Mouse (Mus musculus) brown adipose tissue, adult 24 weeks (tissue): ENCODE measurements around the gene Inafm1. TPM values are rescaled to one million over a fixed set of nuclear protein-coding genes. Genes with fewer than 3 reads are reported as not detected.
A peak's percentile ranks its signal among the peaks of the same experiment; 100 is the strongest.
"Not testable (repeated sequence)": the region's sequence is repeated elsewhere in the genome, so short reads cannot be mapped to it uniquely, and the experiment has no call there.

Experiments used
- H3K27ac ChIP-seq: fragments of 200-500 bp; replicated peaks from 2 replicates; pipeline ENCODE4 v1.5.1; 2012; ENCODE audit warnings: low read depth, mild to moderate bottlenecking, low read length
- H3K4me1 ChIP-seq: fragments of 200-500 bp; 2 replicates; pipeline ENCODE4 v1.6.1; 2012; ENCODE audit warnings: low read length, mixed read lengths; ENCODE audit not compliant: control insufficient read depth, insufficient read depth, insufficient read length
- H3K4me3 ChIP-seq: fragments of 200-500 bp; 2 replicates; pipeline ENCODE4 v1.5.1; 2012; ENCODE audit warnings: low read depth, mild to moderate bottlenecking, low read length, moderate library complexity; ENCODE audit not compliant: insufficient read depth
- polyA plus RNA-seq: library from polyadenylated mRNA; stranded (reverse); fragments of >200 nt; gene quantifications from 2 replicates; pipeline ENCODE4 v1.2.4, GENCODE M21; 2012; ENCODE audit not compliant: missing spikeins, insufficient read depth, insufficient read length

The Inafm1 gene
- polyA plus RNA-seq, 1 experiment = 17.2 TPM

DNA sequence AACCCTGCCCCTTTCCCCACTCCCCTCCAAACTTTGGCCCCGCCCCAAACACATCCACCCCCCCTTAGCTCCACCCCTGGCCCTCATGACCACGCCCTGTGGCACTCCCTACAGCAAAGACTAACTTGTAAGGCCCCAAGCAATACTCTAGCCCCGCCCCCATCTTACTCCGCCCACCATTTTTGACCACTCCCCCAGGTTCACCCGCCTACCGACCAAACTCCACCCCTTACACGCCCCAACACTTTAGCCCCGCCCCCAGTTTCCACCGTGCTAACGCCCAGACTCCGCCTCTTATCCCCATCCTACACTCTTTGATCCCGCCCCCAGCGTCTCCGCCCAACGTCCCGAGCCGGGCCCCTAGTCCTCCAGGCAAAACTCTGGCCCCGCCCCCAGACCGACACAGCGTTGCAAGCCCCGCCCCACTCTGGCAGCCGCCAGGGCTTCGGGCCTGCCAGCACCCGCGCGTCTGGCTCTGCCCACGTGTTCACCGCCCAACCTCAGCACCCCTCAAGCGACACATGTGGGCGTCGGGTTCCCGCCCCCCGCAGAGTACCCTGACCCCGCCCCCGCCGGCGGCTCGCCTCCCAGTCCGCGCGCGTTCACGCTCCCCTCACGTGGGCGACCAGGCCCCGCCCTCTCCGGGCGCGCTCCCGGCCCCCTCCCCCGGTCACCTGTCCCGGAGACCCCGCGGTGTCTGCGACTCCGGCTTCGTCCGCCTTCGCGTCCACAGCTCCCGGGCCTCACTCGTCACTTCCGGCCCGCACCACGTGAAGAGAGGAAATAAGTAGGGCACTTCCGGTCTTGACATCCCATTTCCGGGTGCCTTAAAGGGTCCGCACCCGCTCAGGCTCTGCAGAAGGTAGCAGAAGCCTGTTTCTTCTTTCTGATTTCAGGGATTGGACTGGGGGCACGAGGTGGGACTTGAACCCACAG is 12.9 kb upstream of the Inafm1 start, which contains the start of gene Ccdc9:
Ccdc9 (minus strand) TSS at position 770 of the 936 bp plus-strand sequence.
- Histone ChIP-seq H3K4me1 (no peaks in the 10 kb centered on the region), H3K4me3 (peak within 1 kb of the TSS; percentile 60), H3K27ac (peak within 1 kb of the TSS; percentile 81)

DNA sequence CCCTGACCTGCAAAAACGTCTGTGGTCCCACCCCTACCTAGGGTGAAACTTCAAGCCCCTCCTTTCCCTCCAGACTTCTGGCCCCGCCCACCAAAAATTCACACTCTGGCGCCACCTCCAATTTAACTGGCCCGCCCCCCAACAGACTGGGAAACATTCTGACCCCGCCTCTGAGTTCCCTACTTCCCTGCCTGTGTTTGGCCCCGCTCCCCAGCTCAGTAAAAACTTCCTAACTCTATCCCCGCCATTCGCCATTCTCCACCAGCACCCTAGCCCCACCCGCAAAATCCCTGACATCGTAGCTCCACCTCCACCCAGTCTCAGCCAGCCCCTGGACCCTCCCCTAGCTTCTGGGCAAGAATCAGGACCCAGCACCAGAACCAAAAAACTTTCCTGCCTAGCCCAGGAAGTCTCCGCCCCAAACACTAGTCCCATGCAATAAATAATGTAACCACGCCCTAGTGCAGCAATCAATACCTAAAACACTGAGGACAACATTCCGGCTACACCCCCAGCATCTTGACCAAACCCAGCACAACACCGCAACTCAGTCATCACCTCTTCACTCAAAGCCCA is 12.1 kb upstream of the Inafm1 start:
- peak overlapping the region; percentile 60 for H3K4me3 ChIP-seq
- 0 out of 2 replicates have a peak overlapping the region, but pooled peaks have one; percentile 50 for H3K27ac ChIP-seq

DNA sequence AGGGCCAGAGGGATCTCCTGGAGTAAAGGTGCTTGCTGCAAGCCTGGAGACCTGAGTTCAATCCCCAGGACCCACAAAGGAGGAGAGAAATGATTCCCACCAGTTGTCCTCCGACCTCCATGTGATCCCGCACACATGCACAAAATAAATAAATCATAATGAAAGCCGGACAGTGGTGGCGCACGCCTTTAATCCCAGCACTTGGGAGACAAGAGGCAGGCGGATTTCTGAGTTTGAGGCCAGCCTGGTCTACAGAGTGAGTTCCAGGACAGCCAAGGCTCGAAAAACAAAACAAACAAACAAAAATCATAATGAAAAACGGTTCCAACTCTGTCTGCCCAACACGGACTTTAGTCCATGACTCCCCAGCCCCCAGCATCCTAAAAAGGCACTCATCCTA is 11.5 kb upstream of the Inafm1 start:
- no peak overlapping the region for H3K4me3 ChIP-seq
- no peak overlapping the region for H3K27ac ChIP-seq
- H3K4me1 ChIP-seq = no peaks in the 10 kb centered on the region

More for the DNA sequence above, 12.1 kb upstream of the Inafm1 start:
- no peaks in the 10 kb centered on the region for H3K4me1 ChIP-seq

DNA sequence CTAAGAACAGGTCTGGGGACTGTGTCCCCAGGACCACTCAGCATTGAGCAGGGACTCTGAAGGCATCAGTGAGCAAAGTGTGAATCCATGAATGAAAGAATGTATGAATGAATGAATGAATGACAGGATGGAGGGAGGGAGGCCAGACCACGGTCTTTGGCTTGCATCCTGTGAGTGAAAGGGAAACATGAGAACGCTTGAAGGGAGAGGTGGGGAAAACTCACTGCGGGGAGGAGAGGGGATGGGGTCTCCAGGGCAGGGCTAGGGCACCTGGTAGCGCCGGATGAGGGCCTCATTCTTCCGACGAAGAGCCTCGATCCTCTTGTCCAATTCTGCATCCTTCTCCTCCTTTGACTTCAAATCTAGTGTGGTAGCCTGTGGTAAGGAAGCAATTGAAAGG is 10.6 kb upstream of the Inafm1 start:
- no peak overlapping the region for H3K4me3 ChIP-seq
- no peaks in the 10 kb centered on the region for H3K4me1 ChIP-seq
- H3K27ac ChIP-seq = no peak overlapping the region

DNA sequence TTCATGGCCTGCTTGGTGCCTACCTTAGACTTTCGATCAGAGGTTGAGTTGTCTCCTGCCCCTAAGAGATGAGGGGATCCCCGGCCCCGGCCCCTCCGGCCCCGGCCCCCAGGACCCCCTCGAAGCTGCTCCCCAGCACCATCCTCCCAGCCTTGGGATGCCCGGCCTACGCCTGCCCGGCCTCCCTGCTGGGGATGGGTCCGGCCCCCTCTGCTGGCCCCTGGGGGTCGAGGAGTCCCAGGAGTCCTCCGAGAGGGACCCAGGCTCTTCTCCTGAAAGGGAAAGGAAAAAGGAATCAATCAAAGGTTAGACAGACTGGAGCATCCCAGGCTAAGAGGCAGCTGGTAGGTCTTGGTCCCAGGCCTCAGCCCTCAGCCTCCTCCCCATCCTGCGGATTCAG is 8.9 kb upstream of the Inafm1 start:
- Histone ChIP-seq H3K27ac (no peak overlapping the region), H3K4me1 (no peaks in the 10 kb centered on the region), H3K4me3 (no peak overlapping the region)

DNA sequence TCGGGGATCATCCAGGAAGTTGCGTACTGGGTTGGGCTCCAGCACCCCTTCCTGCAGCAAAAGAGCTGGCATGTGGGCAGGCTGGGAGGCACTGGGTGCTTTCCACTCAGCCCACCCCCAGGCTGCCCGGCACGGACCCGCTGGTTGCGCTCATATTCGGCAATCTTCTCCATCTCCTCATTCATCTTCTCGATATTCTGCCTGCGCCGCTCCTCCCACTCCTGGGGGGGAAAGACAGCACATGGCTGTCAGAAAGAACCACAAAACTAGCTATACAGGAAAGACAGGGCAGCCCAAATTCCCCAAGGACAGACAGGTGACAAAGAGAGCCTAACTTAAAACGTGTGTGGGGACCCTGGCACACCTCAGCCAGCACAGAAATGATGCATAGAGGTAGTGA is 7.3 kb upstream of the Inafm1 start:
- H3K27ac ChIP-seq = no peak overlapping the region
- H3K4me1 ChIP-seq = no peaks in the 10 kb centered on the region
- no peak overlapping the region for H3K4me3 ChIP-seq

DNA sequence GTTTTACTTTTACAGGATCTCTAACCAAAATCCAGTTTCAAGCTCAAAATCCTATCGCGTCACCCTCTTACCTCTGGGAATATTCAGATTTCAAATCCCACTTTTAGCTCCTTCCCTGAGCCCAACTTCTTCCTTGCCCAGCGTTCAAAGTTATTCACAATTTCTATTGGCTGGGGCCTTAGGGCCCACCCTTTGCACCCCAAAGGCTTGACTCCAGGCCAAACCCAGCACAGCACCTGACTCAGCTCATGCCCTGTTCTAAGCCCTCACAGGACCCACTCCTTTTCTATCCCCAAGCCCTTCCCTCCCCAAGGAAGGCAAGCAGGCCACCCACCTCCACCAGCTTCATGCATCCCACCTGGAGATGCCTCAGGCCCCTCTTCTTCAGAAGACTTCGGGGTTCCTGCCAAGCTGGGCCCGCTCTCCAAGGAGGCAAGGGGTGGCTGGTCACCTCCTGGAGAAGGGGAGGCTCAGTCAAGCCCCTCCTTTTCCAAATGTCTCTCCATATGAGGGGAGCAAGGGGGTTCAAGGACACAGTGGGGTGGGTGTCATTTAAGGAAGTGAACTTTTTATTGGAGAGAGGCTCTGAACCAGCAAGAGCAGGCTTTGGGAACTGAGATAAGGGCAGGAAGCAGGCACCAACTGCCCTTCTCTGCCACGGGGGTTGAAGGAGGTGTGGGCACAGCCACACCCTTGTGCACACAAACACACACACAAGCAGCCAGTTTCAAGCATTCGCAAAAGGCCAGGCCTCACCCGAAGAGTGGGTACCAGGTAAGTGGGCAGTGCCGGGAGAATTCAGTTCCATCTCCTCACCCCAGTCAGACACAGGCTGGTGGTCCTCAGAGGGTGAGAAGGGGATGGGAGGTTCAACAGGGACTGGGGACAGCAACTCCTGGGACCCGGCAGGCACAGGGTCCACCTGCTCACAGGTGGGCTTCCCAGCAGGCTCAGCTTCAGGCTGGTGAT is 1.8 kb upstream of the Inafm1 start:
- Histone ChIP-seq H3K4me1 (peaks cover 13% of the 10 kb centered on the region), H3K4me3 (no peak overlapping the region), H3K27ac (no peak overlapping the region)

DNA sequence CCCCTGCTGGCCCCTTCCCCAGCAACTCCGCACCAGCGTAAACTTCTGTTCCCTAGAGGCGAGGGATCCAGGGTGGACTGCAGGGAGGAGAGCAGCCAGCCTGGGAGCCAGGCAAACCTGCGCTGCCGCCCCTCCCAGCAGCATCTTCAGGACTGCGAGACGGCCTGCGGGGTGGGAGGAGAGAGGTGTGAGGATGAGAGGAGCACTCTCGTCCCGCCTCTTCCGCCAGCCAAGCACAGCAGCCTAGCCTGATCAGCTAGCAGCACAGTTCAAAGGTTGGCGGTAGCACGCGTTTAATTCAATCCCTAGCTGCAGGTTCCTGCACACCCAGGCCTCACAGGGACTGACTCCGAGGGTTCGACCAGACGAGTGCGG is 336 bp upstream of the Inafm1 start:
- Histone ChIP-seq H3K4me1 (peaks cover 13% of the 10 kb centered on the region), H3K27ac (no peak overlapping the region), H3K4me3 (peak overlapping the region; percentile 77)

DNA sequence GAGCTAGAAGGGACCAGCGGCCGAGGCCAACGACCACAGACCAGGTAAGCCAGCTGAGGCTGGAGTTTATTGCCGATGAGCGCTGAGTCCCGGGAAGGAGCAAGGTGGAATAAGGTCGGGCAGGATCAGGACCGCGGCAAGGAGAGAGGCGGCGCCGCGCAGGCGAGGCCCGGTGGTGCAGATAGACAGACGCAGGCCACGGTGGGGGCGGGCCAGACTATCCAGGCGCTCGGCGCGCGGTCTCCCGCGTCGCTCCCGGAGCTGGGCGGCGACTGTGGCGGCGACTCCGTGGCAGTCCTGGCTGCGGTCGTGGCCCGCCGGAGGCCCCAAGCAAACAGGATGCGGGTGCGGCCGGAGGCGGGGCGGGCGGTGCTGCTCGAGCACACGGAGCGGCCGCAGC is 736 bp downstream of the Inafm1 start:
- H3K4me3 ChIP-seq = peak overlapping the region; percentile 77
- peaks cover 13% of the 10 kb centered on the region for H3K4me1 ChIP-seq
- H3K27ac ChIP-seq = peak overlapping the region; percentile 49

DNA sequence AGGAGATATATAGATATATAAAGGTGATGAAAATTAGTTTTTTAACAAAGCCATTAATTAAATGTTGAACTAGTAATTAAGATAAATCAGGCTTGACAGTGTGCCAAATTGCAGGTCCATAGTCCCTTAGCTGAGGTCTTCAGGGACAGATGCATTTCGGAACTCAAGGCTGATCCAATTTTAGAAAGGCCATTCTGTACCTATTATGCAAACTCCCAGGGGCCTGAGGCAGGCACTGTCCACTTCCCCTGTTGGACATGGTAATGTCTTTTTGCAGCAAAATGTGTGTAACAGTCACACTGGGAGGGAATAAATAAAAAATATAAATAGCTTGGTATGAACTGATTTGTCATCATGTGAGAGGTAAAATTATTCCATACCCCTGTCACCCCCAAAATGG is 2.3 kb downstream of the Inafm1 start:
- Histone ChIP-seq H3K27ac (no peak overlapping the region), H3K4me1 (peaks cover 13% of the 10 kb centered on the region), H3K4me3 (no peak overlapping the region)

DNA sequence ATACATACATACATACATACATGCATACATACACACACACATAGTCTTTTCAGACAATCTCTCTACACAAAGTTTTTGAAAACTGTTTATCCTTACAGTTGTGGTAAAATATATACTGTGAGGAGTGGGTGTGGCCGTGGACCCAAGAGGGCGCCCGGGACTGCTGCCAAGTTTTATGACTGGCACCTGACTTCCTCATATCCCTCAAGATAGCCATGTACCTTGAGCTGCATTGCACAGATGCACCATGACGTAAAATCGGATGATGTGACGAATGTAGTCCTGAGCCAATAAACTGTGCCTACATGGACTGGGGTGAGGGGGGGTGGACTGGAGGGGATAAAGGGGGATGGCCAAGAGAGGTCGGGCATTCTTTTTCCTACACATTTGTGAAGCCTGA is 6.8 kb downstream of the Inafm1 start:
- not testable (repeated sequence) for H3K4me3 ChIP-seq, H3K4me1 ChIP-seq

DNA sequence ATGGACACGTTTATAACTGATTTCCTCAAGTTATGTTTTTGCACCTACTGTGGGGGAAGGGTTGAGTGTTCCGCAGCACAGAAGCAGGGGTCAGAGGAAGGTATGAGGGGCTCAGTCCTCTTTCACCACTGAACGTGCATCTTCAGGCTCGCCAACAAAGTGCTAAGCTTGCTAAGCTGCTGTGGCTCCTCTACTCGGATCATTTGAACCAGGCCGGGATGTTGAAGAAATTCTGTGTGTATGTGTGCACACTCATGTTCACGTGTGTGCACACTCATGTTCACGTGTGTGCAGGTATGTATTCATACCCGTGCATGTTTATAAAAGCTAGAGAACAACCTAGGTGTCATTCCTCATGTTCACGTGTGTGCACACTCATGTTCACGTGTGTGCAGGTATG is 7.6 kb downstream of the Inafm1 start:
- H3K4me3 ChIP-seq = no peak overlapping the region

More for the DNA sequence above, 6.8 kb downstream of the Inafm1 start:
- not testable (repeated sequence) for H3K27ac ChIP-seq

DNA sequence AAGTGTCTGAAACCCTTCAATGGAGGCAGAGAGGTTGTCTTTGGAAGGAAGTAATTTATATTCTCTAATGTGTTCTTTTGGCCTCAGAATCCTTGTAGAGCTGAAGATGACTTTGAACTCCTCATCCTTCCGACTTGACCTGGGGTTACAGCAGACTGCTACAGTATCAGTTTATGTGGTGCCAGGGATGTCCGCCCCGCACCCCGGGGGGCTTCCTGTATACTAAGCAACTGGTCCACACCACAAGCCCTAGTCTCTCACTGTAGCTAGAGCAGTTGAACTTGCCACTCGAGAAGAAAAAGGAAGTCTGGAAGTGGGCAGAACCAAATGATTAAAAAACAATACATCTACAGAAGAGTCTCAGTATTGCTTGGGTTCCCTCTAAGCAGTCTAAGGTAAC is 9.6 kb downstream of the Inafm1 start:
- H3K4me3 ChIP-seq = no peak overlapping the region
- H3K4me1 ChIP-seq = no peaks in the 10 kb centered on the region
- no peak overlapping the region for H3K27ac ChIP-seq

More for the DNA sequence above, 7.6 kb downstream of the Inafm1 start:
- Histone ChIP-seq H3K4me1 (peaks cover 3% of the 10 kb centered on the region; the same call in 1 of the 2 replicates), H3K27ac (no peak overlapping the region)

DNA sequence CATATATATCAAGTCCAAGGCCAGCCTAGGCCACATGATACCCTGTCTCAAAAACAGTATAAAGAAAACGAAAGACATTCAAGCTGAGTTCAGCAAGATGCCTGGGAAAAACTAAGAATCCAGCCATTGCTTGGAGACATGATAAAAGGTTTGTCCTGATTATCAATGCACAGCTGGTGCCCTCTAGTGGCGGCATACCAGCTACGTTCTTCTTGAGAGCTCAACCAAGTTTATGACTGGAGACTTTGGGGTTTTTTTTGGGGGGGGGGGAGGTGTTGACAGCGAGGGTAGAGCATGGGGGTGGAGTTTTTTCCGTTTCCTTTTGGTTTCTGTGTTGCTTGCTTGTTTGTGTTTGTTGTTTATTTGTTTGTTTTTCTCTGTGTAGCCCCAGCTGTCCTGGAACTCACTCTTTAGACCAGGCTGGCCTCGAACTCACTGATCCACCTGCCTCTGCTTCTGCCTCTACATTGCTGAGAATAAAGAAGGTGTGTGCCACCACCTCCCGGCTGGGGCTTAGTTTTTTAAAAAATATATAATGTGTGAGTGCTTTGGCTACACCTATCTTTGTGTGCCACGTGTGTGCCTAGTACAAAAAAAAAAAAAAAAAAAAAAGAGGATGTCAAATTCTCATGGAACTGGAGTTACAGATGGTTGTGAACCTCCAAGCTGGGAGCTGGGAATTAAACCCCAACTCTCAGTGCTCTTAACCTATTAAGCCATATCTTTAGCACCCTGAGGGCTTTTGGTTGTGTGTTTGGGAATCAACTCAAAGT is 10.2 kb downstream of the Inafm1 start:
- H3K4me3 ChIP-seq = no peak overlapping the region
- H3K4me1 ChIP-seq = no peaks in the 10 kb centered on the region
- no peak overlapping the region for H3K27ac ChIP-seq
